Comparison of ENCODE assay signal across 8 mouse cellular contexts in the genomic region with DNA sequence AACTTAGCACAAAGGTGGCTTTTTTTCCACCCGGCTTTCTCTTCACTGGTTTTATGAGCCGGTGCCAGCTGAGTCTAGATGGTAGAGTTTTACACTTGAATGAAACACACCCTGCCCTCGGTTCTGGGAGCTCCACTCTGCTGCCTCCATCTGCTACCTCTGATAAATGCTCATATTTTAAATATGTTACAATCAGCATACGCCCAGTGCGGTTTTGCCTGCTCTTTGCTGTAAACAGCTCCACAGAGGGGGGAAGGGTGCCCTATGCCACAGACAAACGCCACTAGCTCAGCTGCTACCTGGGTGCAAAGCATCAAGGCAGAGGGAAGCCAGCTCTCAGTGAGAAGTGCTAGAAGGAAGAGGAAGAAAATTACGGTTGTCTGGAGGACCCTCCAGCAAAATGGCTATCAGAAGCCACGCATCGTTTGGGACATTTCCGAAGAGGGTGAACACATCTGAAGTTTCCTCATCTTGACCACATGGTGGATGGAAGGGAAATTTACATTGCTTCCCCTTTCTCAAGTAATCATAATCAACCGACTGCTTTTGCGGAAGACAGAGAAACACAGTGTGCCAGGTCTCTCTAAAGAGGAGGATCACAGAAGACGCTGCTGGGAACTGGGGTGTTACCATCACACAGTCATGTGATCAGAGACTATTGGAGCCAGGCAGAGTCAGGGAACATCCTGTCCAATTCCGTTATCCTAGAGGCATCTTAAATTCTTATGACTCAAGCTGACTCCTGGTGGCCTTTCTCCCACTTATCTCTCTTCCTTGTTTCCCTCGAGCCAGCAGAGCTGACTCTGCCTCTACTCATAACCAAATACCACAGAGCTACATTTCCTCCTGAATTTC. TPM values are rescaled to one million over a fixed set of nuclear protein-coding genes. Genes with fewer than 3 reads are reported as not detected.
A peak's percentile ranks its signal among the peaks of the same experiment; 100 is the strongest.
DNase-seq lines count a peak whose midpoint lies in the region; ATAC-seq and TF ChIP-seq lines count a peak whose summit lies in the region.

No protein-coding gene starts in this region.

- no peaks in the 10 kb centered on the region for H3K79me2 ChIP-seq in MEL (ENCODE audit: control insufficient read depth, insufficient read depth, low read length, poor library complexity)

- no peak; the same call in 1 of the 2 replicates for ATAC-seq in forebrain, embryonic 11.5 days (replicated peaks; ENCODE audit: low FRiP score)
- peak; percentile 82 for ATAC-seq in common myeloid progenitor, adult 5-6 weeks (replicated peaks; ENCODE audit: low read depth, poor library complexity, severe bottlenecking)
- peak; percentile 39 for ATAC-seq in hindbrain, embryonic 12.5 days (ENCODE audit: low FRiP score)
- peak; percentile 98 for ATAC-seq in liver, embryonic 15.5 days (ENCODE audit: insufficient read depth)
- peak; percentile 45; the same call in 1 of the 2 replicates for ATAC-seq in neural tube, embryonic 15.5 days (ENCODE audit: low FRiP score)

- TF ChIP-seq CTCF in MEL (IDR thresholded peaks at IDR 0.05 in 2 of 3, conservative IDR thresholded peaks at IDR 0.05 in 1 of 3; ENCODE audit: control insufficient read depth in 1 of 3, insufficient read depth in 1 of 3, low read depth in 2 of 3, low read length in 3 of 3, poor library complexity in 1 of 3, severe bottlenecking in 1 of 3) = no peak

- WGBS in forebrain, embryonic 10.5 days = 72% methylated on average over 15 of the region's 15 CpGs
- WGBS in forebrain, embryonic 11.5 days = 70% methylated on average over 15 of the region's 15 CpGs
- WGBS in hindbrain, embryonic 12.5 days = 60% methylated on average over 15 of the region's 15 CpGs
- WGBS in liver, embryonic 15.5 days (ENCODE audit: insufficient replicate concordance) = 8% methylated on average over 15 of the region's 15 CpGs
- 45% methylated on average over 15 of the region's 15 CpGs for WGBS in neural tube, embryonic 15.5 days

- TF ChIP-seq POLR2A in MEL (IDR thresholded peaks at IDR 0.05; ENCODE audit: control insufficient read depth in 1 of 2, insufficient read depth in 1 of 2, low read depth in 1 of 2, low read length in 2 of 2, poor library complexity in 1 of 2) = peak; percentile 23 to 60; a peak in 2 of 4 replicates

- H3K9ac ChIP-seq in forebrain, embryonic 11.5 days (ENCODE audit: low read length) = no peak overlapping the region
- peak overlapping the region; percentile 58 for H3K9ac ChIP-seq in MEL (ENCODE audit: control insufficient read depth, low read depth, low read length, poor library complexity, severe bottlenecking)
- no peak overlapping the region for H3K9ac ChIP-seq in hindbrain, embryonic 12.5 days
- peak overlapping the region; percentile 66 for H3K9ac ChIP-seq in liver, embryonic 15.5 days
- H3K9ac ChIP-seq in neural tube, embryonic 15.5 days (replicated peaks) = no peak overlapping the region

- H3K27me3 ChIP-seq in forebrain, embryonic 10.5 days (ENCODE audit: poor library complexity, severe bottlenecking) = no peaks in the 10 kb centered on the region
- no peaks in the 10 kb centered on the region for H3K27me3 ChIP-seq in forebrain, embryonic 11.5 days (ENCODE audit: control insufficient read depth, insufficient read depth, low read length)
- no peaks in the 10 kb centered on the region for H3K27me3 ChIP-seq in MEL (ENCODE audit: control insufficient read depth in 1 of 2, insufficient read depth in 2 of 2, low read length in 2 of 2)
- H3K27me3 ChIP-seq in hindbrain, embryonic 12.5 days = no peaks in the 10 kb centered on the region
- no peaks in the 10 kb centered on the region for H3K27me3 ChIP-seq in liver, embryonic 15.5 days
- H3K27me3 ChIP-seq in neural tube, embryonic 15.5 days (replicated peaks) = no peaks in the 10 kb centered on the region

- peaks cover 10% of the 10 kb centered on the region for H3K4me1 ChIP-seq in forebrain, embryonic 10.5 days
- 0 out of 2 replicates have a peak, but pooled peaks cover 2% of the 10 kb centered on the region for H3K4me1 ChIP-seq in forebrain, embryonic 11.5 days (replicated peaks; ENCODE audit: control insufficient read depth, insufficient read depth, low read length)
- H3K4me1 ChIP-seq in MEL (ENCODE audit: control insufficient read depth in 1 of 2, insufficient read depth in 2 of 2, low read length in 2 of 2) = peaks cover 23 to 26% of the 10 kb centered on the region in 2 experiments
- H3K4me1 ChIP-seq in hindbrain, embryonic 12.5 days = no peaks in the 10 kb centered on the region; the same call in 1 of the 2 replicates
- peaks cover 85% of the 10 kb centered on the region for H3K4me1 ChIP-seq in liver, embryonic 15.5 days (replicated peaks)
- H3K4me1 ChIP-seq in neural tube, embryonic 15.5 days = peaks cover 4% of the 10 kb centered on the region; the same call in 1 of the 2 replicates

- peak; percentile 91 to 97 for TF ChIP-seq EP300 in MEL (IDR thresholded peaks at IDR 0.05; ENCODE audit: low read depth in 1 of 2, low read length in 2 of 2)

- no peak for DNase-seq in forebrain, embryonic 10.5 days (ENCODE audit: extremely low spot score, low spot score)
- DNase-seq in forebrain, embryonic 11.5 days (ENCODE audit: low spot score) = no peak
- DNase-seq in MEL (ENCODE audit: low read depth, low spot score) = peak; percentile 97
- no peak for DNase-seq in urinary bladder, postnatal 4 days (ENCODE audit: low spot score in 2 of 2)

- no peak overlapping the region for H3K4me2 ChIP-seq in forebrain, embryonic 11.5 days (ENCODE audit: low read depth, low read length, severe bottlenecking)
- H3K4me2 ChIP-seq in hindbrain, embryonic 12.5 days (replicated peaks) = no peak overlapping the region
- H3K4me2 ChIP-seq in liver, embryonic 15.5 days = peak overlapping the region; percentile 75
- H3K4me2 ChIP-seq in neural tube, embryonic 15.5 days = peak overlapping the region; percentile 6; the same call in 1 of the 2 replicates

- H3K36me3 ChIP-seq in forebrain, embryonic 10.5 days (replicated peaks) = no peaks in the 10 kb centered on the region
- no peaks in the 10 kb centered on the region for H3K36me3 ChIP-seq in forebrain, embryonic 11.5 days (ENCODE audit: control insufficient read depth, insufficient read depth, low read length)
- peaks cover 0 to 37% of the 10 kb centered on the region in 2 experiments; a peak in 2 of 4 replicates for H3K36me3 ChIP-seq in MEL (ENCODE audit: control insufficient read depth in 1 of 2, insufficient read depth in 2 of 2, low read length in 2 of 2)
- no peaks in the 10 kb centered on the region for H3K36me3 ChIP-seq in hindbrain, embryonic 12.5 days
- no peaks in the 10 kb centered on the region for H3K36me3 ChIP-seq in liver, embryonic 15.5 days (replicated peaks)
- H3K36me3 ChIP-seq in neural tube, embryonic 15.5 days = no peaks in the 10 kb centered on the region

- no peak overlapping the region for H3K4me3 ChIP-seq in forebrain, embryonic 10.5 days
- H3K4me3 ChIP-seq in forebrain, embryonic 11.5 days (ENCODE audit: low read depth, low read length) = no peak overlapping the region
- H3K4me3 ChIP-seq in MEL (ENCODE audit: control insufficient read depth in 1 of 2, insufficient read depth in 1 of 2, low read depth in 2 of 2, low read length in 2 of 2) = peak overlapping the region; percentile 27 to 60
- H3K4me3 ChIP-seq in hindbrain, embryonic 12.5 days = no peak overlapping the region
- H3K4me3 ChIP-seq in liver, embryonic 15.5 days (replicated peaks) = peak overlapping the region; percentile 48
- H3K4me3 ChIP-seq in neural tube, embryonic 15.5 days (replicated peaks) = no peak overlapping the region

- 0 out of 2 replicates have a peak overlapping the region, but pooled peaks have one; percentile 37 for H3K27ac ChIP-seq in forebrain, embryonic 10.5 days
- no peak overlapping the region for H3K27ac ChIP-seq in forebrain, embryonic 11.5 days (ENCODE audit: low read depth, low read length)
- peak overlapping the region; percentile 93 for H3K27ac ChIP-seq in MEL (ENCODE audit: control insufficient read depth, low read depth, low read length)
- no peak overlapping the region for H3K27ac ChIP-seq in hindbrain, embryonic 12.5 days
- peak overlapping the region; percentile 99 for H3K27ac ChIP-seq in liver, embryonic 15.5 days (replicated peaks)
- H3K27ac ChIP-seq in neural tube, embryonic 15.5 days (replicated peaks) = no peak overlapping the region

- H3K9me3 ChIP-seq in forebrain, embryonic 10.5 days = no peaks in the 10 kb centered on the region
- no peaks in the 10 kb centered on the region for H3K9me3 ChIP-seq in forebrain, embryonic 11.5 days (ENCODE audit: control insufficient read depth, low read length)
- H3K9me3 ChIP-seq in MEL (replicated peaks; ENCODE audit: insufficient read depth, low read length) = no peaks in the 10 kb centered on the region
- no peaks in the 10 kb centered on the region for H3K9me3 ChIP-seq in hindbrain, embryonic 12.5 days (replicated peaks)
- H3K9me3 ChIP-seq in liver, embryonic 15.5 days (replicated peaks) = no peaks in the 10 kb centered on the region
- H3K9me3 ChIP-seq in neural tube, embryonic 15.5 days (replicated peaks) = no peaks in the 10 kb centered on the region

- TF ChIP-seq RAD21 in MEL (IDR thresholded peaks at IDR 0.05; ENCODE audit: low read depth, low read length) = peak; percentile 3

TF ChIP-seq in MEL, 35 proteins besides CTCF, POLR2A, EP300 and RAD21 (continues in another document):
- TF ChIP-seq SIN3A (IDR thresholded peaks at IDR 0.05; ENCODE audit: low read length) = peak; percentile 89
- TF ChIP-seq RCOR1 (IDR thresholded peaks at IDR 0.05; ENCODE audit: low read depth, low read length) = peak; percentile 82
- TF ChIP-seq E2F4 (IDR thresholded peaks at IDR 0.05; ENCODE audit: borderline replicate concordance, low read depth, low read length) = 0 out of 2 replicates have a peak, but pooled peaks have one; percentile 40
- TF ChIP-seq BHLHE40 (IDR thresholded peaks at IDR 0.05; ENCODE audit: borderline replicate concordance, low read depth, low read length) = peak; percentile 78
- TF ChIP-seq USF1 (IDR thresholded peaks at IDR 0.05; ENCODE audit: low read depth, low read length) = peak; percentile 94
- peak; percentile 88 for TF ChIP-seq TBP (IDR thresholded peaks at IDR 0.05; ENCODE audit: low read depth, low read length)
- peak; percentile 61 for TF ChIP-seq HCFC1 (IDR thresholded peaks at IDR 0.05; ENCODE audit: low read depth, low read length)
- peak; percentile 60; the same call in 1 of the 2 replicates for TF ChIP-seq MEF2A (IDR thresholded peaks at IDR 0.05; ENCODE audit: extremely low read depth, insufficient replicate concordance, low read depth, low read length, poor library complexity, severe bottlenecking)

RNA-seq across cellular contexts. Expression of a gene that starts 39.6 kb away (rescaled TPM):
- 31.9 and 32.8 TPM in 2 replicates for polyA plus RNA-seq in forebrain, embryonic 10.5 days (2016; fragmentation: Nextera tagmentation; extraction: Ambion mirVana)
- polyA plus RNA-seq in forebrain, embryonic 11.5 days (2014; fragmentation: Nextera tagmentation; extraction: Ambion mirVana) = 45.4 and 47.6 TPM in 2 replicates
- total RNA-seq in MEL (2012; rRNA removed) = 57.5 and 86.6 TPM in 2 replicates
- 10 to 100 TPM; 45.9 to 51.7 TPM for polyA plus RNA-seq in MEL (2012; ENCODE audit: insufficient read depth in 1 of 2, insufficient read length in 2 of 2, low read depth in 1 of 2, low replicate concordance in 2 of 2, missing spikeins in 1 of 2)
- 237 and 246 TPM in 2 replicates for total RNA-seq in common myeloid progenitor, adult 5-6 weeks (2017)
- polyA plus RNA-seq in hindbrain, embryonic 12.5 days (2016; fragmentation: Nextera tagmentation; extraction: Ambion mirVana) = 92.0 and 95.1 TPM in 2 replicates
- polyA plus RNA-seq in liver, embryonic 15.5 days (2015; fragmentation: Nextera tagmentation; extraction: Ambion mirVana) = 266 and 301 TPM in 2 replicates
- polyA plus RNA-seq in neural tube, embryonic 15.5 days (2015; fragmentation: Nextera tagmentation; extraction: Ambion mirVana) = 153 and 156 TPM in 2 replicates

Comparison
In these comparisons a context has a peak if more than half of its experiments do, and no peak if none do; other contexts are left out.
1. H3K27ac ChIP-seq: peak in forebrain, embryonic 10.5 days (single experiment), MEL (single experiment) and liver, embryonic 15.5 days (single experiment); none in forebrain, embryonic 11.5 days (single experiment), hindbrain, embryonic 12.5 days (single experiment) and neural tube, embryonic 15.5 days (single experiment).
2. H3K4me3 ChIP-seq: peak in MEL (2 of 2) and liver, embryonic 15.5 days (single experiment); none in forebrain, embryonic 10.5 days (single experiment), forebrain, embryonic 11.5 days (single experiment), hindbrain, embryonic 12.5 days (single experiment) and neural tube, embryonic 15.5 days (single experiment).
3. H3K4me2 ChIP-seq: peak in liver, embryonic 15.5 days (single experiment) and neural tube, embryonic 15.5 days (single experiment); none in forebrain, embryonic 11.5 days (single experiment) and hindbrain, embryonic 12.5 days (single experiment).
4. H3K9ac ChIP-seq: peak in MEL (single experiment) and liver, embryonic 15.5 days (single experiment); none in forebrain, embryonic 11.5 days (single experiment), hindbrain, embryonic 12.5 days (single experiment) and neural tube, embryonic 15.5 days (single experiment).